Mouse (Mus musculus) hindbrain, postnatal 0 days (tissue): Measurements from ENCODE around the gene Clybl. TPM values are rescaled to one million over a fixed set of nuclear protein-coding genes. Genes with fewer than 3 reads are reported as not detected.

Experiments
- ATAC-seq: fragments of 200-750 bp; cut with Nextera tagmentation; 2 replicates; pipeline ENCODE4 v1.8.0; 2017; ENCODE audit warnings: mild to moderate bottlenecking, moderate TSS enrichment, moderate library complexity
- DNase-seq: peaks from one replicate; pipeline ENCODE4 v3.0.0-alpha.2; 2015; ENCODE audit warnings: low spot score
- H3K27ac ChIP-seq: fragments of 300-500 bp; sonication (generic); 2 replicates; pipeline ENCODE4 v1.5.1; 2014; ENCODE audit warnings: mild to moderate bottlenecking
- H3K27me3 ChIP-seq: fragments of 300-500 bp; sonication (generic); 2 replicates; pipeline ENCODE4 v1.6.1; 2014; ENCODE audit warnings: low read length, mixed read lengths; ENCODE audit not compliant: insufficient read depth
- H3K36me3 ChIP-seq: fragments of 300-500 bp; sonication (generic); 2 replicates; pipeline ENCODE4 v1.6.1; 2014; ENCODE audit warnings: low read length, mixed read lengths; ENCODE audit not compliant: insufficient read depth
- H3K4me1 ChIP-seq: fragments of 300-500 bp; sonication (generic); 2 replicates; pipeline ENCODE4 v1.6.1; 2014; ENCODE audit warnings: antibody characterized with exemption, low read length, mixed read lengths; ENCODE audit not compliant: insufficient read depth
- H3K4me2 ChIP-seq: fragments of 300-500 bp; sonication (generic); 2 replicates; pipeline ENCODE4 v1.6.1; 2014; ENCODE audit warnings: low read depth, mild to moderate bottlenecking, low read length, moderate library complexity, mixed read lengths
- H3K4me3 ChIP-seq: fragments of 300-500 bp; sonication (generic); 2 replicates; pipeline ENCODE4 v1.5.1; 2014; ENCODE audit warnings: low read length
- H3K9ac ChIP-seq: fragments of 300-500 bp; sonication (generic); replicated peaks from 2 replicates; pipeline ENCODE4 v1.6.1; 2014; ENCODE audit warnings: mild to moderate bottlenecking, low read length, moderate library complexity, mixed read lengths
- H3K9me3 ChIP-seq: fragments of 300-500 bp; sonication (generic); 2 replicates; pipeline ENCODE4 v1.6.1; 2016; ENCODE audit warnings: low read length, mixed read lengths
- CTCF ChIP-seq: IDR thresholded peaks from 2 replicates; pipeline ENCODE4 v1.5.1; 2016; ENCODE audit warnings: antibody characterized with exemption, control low read depth, low read depth
- WGBS: fragments of 180-500 bp; shearing (Covaris S2); extraction: QIAGEN DNeasy Blood & Tissue Kit; methylation state at CpG from one replicate; pipeline ENCODE4 v1.1.7; 2014; 5-methylcytosine and 5-hydroxymethylcytosine counted together
- polyA plus RNA-seq: library from polyadenylated mRNA; unstranded; fragments of >200 nt; fragmentation: Nextera tagmentation; extraction: Ambion mirVana; gene quantifications from 2 replicates; pipeline ENCODE4 v1.2.1, GENCODE M21; 2015
- total RNA-seq: library from RNA; depleted of rRNA; stranded (reverse); fragments of >200 nt; gene quantifications from 2 replicates; pipeline ENCODE4 v1.2.3, GENCODE M21; 2014

Gene Clybl
- total and polyA plus RNA-seq, 2 experiments from 2014 or later = 13.3 to 26.7 TPM

DNA sequence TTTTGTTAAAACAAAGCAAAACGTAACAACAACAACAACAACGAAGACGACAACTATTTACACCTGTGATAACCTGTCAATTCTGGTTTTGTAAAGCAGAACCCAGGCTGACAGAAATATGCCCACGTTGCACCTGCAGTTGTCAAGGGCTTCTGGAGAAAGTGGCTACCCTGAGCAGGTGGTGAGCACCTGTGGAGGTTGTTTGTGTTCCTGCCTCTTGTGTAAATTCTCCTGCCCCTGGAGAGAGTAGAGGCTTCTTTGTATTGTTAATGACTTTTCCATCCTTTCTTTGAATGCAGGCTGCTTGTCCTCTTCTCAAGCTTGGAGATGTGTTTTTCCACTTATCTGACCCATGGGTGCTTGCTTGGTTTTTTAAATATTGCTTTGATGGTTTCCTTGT lies 86.1 kb downstream of the Clybl start:
- no peaks in the 10 kb centered on the region for H3K36me3 ChIP-seq

DNA sequence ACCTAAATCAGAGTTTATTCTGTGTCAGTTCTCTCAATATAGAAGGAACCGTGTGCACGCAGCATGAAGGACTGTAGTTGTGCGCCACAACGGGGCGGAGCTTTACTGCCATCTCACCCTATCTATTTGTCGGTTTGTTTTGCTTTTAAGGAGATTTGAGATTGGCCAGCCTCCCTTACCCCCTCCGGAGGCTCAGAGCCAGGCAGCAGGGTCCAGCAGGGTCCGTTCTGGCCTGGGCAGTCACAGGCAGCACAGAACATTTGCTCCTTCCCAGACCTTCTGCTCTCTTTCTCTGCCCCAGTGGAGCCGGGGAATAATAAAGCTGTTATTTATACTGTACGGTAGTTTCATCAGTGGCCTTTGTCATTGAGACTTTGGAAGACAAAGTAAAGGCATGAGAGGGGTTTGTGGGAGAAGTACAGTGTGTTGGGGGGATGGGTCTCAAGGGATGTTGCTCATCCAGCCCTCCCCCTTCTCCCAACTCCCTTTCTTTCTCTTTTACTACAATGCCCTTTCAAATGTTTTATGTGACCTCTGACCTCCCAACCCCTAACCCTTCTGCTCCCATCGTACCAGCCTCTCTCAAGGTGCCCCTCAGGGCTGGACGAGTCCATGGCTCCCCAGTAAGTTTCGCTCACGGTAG lies 89.7 kb downstream of the Clybl start:
- H3K4me1 ChIP-seq = no peaks in the 10 kb centered on the region
- no peak overlapping the region for H3K9ac ChIP-seq
- no peak for TF ChIP-seq CTCF
- no peaks in the 10 kb centered on the region for H3K36me3 ChIP-seq
- H3K4me3 ChIP-seq = no peak overlapping the region
- DNase-seq (peak; percentile 40), ATAC-seq (peak; percentile 66)
- no peak overlapping the region for H3K27ac ChIP-seq
- WGBS = 23% methylated on average over 14 of the region's 14 CpGs
- peak overlapping the region; percentile 28; the same call in 1 of the 2 replicates for H3K4me2 ChIP-seq
- H3K27me3 ChIP-seq = no peaks in the 10 kb centered on the region
- H3K9me3 ChIP-seq = no peaks in the 10 kb centered on the region

More for the DNA sequence above, 86.1 kb downstream of the Clybl start:
- Histone ChIP-seq H3K9ac (no peak overlapping the region), H3K9me3 (no peaks in the 10 kb centered on the region), H3K4me2 (no peak overlapping the region), H3K4me3 (no peak overlapping the region), H3K4me1 (no peaks in the 10 kb centered on the region), H3K27ac (no peak overlapping the region), H3K27me3 (no peaks in the 10 kb centered on the region)
- DNase-seq (no peak), ATAC-seq (no peak)
- WGBS = 45% methylated on average over 4 of the region's 4 CpGs
- no peak for TF ChIP-seq CTCF

DNA sequence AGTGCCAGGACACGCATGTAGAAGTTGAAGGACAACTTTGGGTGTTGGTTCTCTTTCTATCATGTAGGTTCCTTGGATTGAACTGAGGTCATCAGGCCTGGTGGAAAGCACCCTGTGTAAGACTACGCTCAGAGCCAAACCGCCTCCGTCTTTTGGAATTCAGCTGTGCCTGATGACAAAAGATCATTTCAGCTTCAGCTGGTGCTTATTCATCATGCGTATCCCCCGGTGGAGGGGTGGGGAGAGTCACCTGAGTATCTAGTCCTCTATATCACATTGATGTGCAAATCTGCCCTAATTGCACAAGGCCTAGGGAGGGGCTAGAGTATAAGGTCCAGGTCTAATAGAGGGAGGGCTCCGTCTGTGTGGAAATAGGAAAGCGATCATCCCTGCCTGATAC lies 95.6 kb downstream of the Clybl start:
- no peak for ATAC-seq
- H3K4me1 ChIP-seq = no peaks in the 10 kb centered on the region
- no peak for TF ChIP-seq CTCF
- H3K27me3 ChIP-seq = 0 out of 2 replicates have a peak, but pooled peaks cover 3% of the 10 kb centered on the region
- DNase-seq = no peak
- whole genome bisulfite sequencing = 64% methylated on average over 8 of the region's 8 CpGs
- H3K36me3 ChIP-seq = no peaks in the 10 kb centered on the region
- no peak overlapping the region for H3K4me2 ChIP-seq
- no peaks in the 10 kb centered on the region for H3K9me3 ChIP-seq
- no peak overlapping the region for H3K4me3 ChIP-seq
- H3K27ac ChIP-seq = no peak overlapping the region
- no peak overlapping the region for H3K9ac ChIP-seq

GRCm38 (mm10) chr14:122279462-122280308 lies 98.2 kb downstream of the Clybl start:
- Histone ChIP-seq H3K9me3 (no peaks in the 10 kb centered on the region), H3K4me2 (peak overlapping the region; percentile 43), H3K4me1 (no peaks in the 10 kb centered on the region), H3K27ac (peak overlapping the region; percentile 67; the same call in 1 of the 2 replicates), H3K36me3 (no peaks in the 10 kb centered on the region), H3K9ac (no peak overlapping the region), H3K4me3 (no peak overlapping the region), H3K27me3 (peaks cover 3% of the 10 kb centered on the region; the same call in 1 of the 2 replicates)
- ATAC-seq (peak; percentile 57), DNase-seq (peak; percentile 29)
- TF ChIP-seq CTCF = no peak
- WGBS = 19% methylated on average over 16 of the region's 16 CpGs

DNA sequence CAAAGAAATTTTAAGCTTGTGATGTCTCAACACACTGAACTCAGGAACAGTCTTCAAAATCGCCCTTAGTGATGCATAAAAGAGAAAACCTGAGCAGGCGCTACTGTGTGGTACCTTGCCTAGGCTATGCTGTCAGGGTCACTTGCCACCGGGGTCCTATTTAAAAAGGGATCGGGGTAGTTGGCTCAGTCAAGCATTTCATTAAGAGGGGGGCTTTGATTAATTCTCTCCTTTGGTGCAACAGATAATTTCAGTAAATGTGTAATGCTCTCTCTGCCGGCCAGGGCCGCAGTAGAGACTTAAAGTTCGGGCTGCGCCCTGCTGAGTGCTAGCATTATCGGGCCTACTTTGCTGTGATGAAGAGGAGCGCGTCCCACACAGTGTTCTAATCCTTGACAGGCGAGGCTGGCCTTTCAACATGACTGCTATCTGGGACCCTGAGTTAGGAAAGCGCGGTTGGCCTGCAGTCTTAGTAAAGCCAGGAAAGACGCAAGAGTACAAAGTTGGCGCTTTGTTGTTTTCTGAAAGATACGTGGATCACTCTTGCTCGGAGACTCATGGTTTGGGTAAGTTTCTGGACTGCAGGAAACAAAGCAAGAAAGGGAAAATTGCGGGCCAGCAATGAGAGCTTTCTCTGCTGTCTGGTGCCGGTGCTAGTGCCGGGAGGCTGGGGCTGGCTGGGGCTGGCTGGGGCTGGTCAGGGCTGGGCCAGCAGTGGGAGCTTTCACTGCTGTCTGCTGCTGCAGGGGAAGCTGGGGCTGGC lies 99.0 kb downstream of the Clybl start:
- ATAC-seq (peak; percentile 79), DNase-seq (peak; percentile 25)
- Histone ChIP-seq H3K4me1 (no peaks in the 10 kb centered on the region), H3K4me3 (peak overlapping the region; percentile 18), H3K9ac (peak overlapping the region; percentile 33; the same call in 1 of the 2 replicates), H3K4me2 (peak overlapping the region; percentile 43), H3K27me3 (peaks cover 3% of the 10 kb centered on the region; the same call in 1 of the 2 replicates), H3K9me3 (no peaks in the 10 kb centered on the region), H3K27ac (peak overlapping the region; percentile 67), H3K36me3 (no peaks in the 10 kb centered on the region)
- TF ChIP-seq CTCF = 0 out of 2 replicates have a peak, but pooled peaks have one; percentile 2
- WGBS = 22% methylated on average over 21 of the region's 21 CpGs

DNA sequence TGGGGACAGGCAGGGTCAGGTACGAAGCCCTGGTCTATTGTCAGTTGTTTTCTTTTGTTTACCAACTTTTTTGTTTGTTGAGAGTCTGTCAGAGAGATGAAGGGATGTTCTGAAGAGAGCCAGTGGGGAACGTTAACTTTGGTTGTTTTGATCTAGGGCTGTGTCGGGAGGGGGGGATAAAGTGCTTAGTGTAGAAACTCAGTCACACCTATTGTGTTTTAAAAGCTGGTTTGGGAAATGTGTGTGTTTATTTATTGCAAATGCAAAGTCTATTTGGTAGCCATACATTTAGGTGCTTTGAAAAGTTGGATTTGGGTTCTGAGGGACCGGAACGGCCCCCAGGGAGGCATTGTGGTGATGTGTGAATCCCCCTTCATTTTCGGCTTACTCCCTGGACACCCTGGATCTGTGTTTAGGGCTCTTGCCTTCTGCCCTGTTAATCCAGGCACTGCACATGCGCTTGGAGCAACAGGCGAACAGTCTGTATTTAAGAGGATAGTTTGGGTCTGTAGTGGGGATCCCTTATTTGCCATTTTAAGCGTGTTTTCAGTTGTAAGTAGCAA lies 99.6 kb downstream of the Clybl start:
- H3K9ac ChIP-seq = peak overlapping the region; percentile 33; the same call in 1 of the 2 replicates
- no peak for ATAC-seq
- TF ChIP-seq CTCF = no peak
- no peaks in the 10 kb centered on the region for H3K4me1 ChIP-seq
- peak overlapping the region; percentile 18 for H3K4me3 ChIP-seq
- 30% methylated on average over 9 of the region's 9 CpGs for WGBS
- H3K9me3 ChIP-seq = no peaks in the 10 kb centered on the region
- peaks cover 3% of the 10 kb centered on the region; the same call in 1 of the 2 replicates for H3K27me3 ChIP-seq
- peak; percentile 31 for DNase-seq
- H3K36me3 ChIP-seq = no peaks in the 10 kb centered on the region
- peak overlapping the region; percentile 67 for H3K27ac ChIP-seq
- H3K4me2 ChIP-seq = peak overlapping the region; percentile 43
